Mouse (Mus musculus): ENCODE data around the gene Fam83e. TPM values are rescaled to one million over a fixed set of nuclear protein-coding genes. Genes with fewer than 3 reads are reported as not detected.
A peak's percentile ranks its signal among the peaks of the same experiment; 100 is the strongest.

The Fam83e gene
- polyA plus RNA-seq, 1 experiment from 2014 or later = 21.6 TPM

DNA sequence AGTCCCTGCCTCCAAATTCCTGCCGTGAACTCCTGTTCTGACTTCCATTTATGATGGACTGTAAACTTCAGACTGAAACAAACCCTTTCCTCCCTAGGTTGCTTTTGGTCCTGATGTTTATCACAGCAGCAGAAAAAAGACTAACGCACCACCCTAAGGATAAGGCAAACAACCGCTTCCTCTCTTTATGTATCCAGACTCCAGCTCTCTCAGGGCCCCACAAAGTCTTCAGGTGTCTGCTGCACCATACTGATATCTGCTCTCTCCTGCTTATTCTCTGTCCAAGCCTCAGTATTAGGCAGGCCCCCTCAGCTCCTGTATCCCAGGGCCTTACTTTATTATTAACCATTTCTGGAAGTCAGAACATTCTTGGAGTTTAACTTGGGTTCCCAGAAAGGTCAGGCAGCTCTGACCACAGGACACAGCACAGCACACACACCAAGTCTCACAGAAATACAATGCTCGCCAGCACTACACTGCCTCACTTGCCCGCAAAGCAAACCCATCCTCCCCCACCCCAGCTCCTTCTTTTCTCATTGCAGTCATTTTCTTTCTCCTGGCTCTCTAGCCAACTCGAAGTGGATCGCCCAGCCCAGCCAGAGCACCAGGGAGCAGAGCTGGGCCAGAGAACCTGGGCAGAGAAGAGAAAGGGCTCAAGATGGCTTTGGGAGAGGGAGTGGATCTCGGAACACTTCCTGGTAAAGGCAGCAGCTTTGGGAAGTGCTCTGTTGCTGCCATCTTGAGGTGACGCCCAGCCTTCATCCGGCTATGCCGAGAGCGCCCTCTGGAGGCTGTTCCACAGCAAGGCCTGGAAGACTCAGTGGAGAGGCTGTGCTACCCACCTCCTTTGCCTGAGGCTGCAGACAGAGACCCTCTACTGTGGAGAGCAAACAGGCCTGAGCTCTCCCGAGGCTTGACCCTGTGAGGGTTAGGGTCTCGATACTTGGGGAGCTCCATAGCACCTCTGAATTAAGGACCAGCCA lies 38.6 kb upstream of the Fam83e start:
- Histone ChIP-seq H3K4me1 (replicated peaks; ENCODE audit: control insufficient read depth, insufficient read depth) (peaks cover 7% of the 10 kb centered on the region; the same call in 1 of the 2 replicates), H3K9ac (ENCODE audit: low read length) (no peak overlapping the region), H3K4me2 (replicated peaks; ENCODE audit: low read depth) (peak overlapping the region; percentile 25; the same call in 1 of the 2 replicates), H3K36me3 (ENCODE audit: control insufficient read depth, insufficient read depth, low read length) (no peaks in the 10 kb centered on the region), H3K27ac (replicated peaks) (peak overlapping the region; percentile 66), H3K9me3 (ENCODE audit: control insufficient read depth, low read length) (no peaks in the 10 kb centered on the region), H3K27me3 (ENCODE audit: control insufficient read depth, insufficient read depth, low read length) (no peaks in the 10 kb centered on the region), H3K4me3 (ENCODE audit: low read depth, low read length) (no peak overlapping the region)
- DNase-seq (ENCODE audit: low spot score) (peak; percentile 94), ATAC-seq (ENCODE audit: low FRiP score, low TSS enrichment) (peak; percentile 34; the same call in 1 of the 2 replicates)
- 26% methylated on average over 14 of the region's 14 CpGs for WGBS
- no peak for TF ChIP-seq EP300 (optimal IDR thresholded peaks at IDR 0.05)
- TF ChIP-seq CTCF (IDR thresholded peaks at IDR 0.05; ENCODE audit: low read depth) = peak; percentile 100

DNA sequence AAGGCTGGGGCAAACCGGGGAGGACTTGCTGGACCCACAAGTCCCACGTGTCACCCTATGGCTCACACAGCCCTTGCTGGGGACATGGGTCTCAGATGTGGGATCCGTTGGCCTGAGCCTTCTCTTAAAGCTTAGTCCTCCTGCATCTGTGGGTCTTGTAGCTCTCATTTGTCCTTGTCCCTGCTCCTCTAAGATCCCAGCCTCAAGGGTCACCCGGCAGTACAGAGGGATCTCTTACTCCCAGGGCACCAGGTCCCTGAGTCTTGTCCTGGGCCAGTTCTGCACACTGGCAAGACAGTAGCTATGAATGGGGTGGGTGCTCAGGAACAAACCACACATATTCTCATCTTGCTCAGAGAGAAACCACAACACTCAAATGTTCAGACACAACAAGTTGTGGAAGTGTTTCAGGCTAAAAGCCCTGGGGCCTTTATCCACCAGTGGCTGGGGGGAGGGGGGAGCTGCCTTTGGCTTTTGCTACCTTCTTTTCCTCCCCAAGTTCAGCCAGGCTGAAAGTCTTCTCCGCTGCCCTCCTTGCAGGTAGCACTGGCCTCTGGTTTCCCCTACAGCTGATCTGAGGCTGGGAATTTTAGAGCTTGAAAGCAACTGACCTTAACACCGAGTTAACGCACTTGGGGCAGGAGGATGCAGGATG lies 37.5 kb upstream of the Fam83e start, which contains the start of gene Ntn5:
Ntn5 (plus strand) TSS at position 627 of the 655 bp plus-strand sequence.
- WGBS = 81% methylated on average over 7 of the region's 7 CpGs
- DNase-seq (ENCODE audit: low spot score) (no peak), ATAC-seq (ENCODE audit: low FRiP score, low TSS enrichment) (no peak)
- Histone ChIP-seq H3K9ac (ENCODE audit: low read length) (peak within 1 kb of the TSS; percentile 1; the same call in 1 of the 2 replicates), H3K27me3 (ENCODE audit: control insufficient read depth, insufficient read depth, low read length) (no peaks in the 10 kb centered on the region), H3K4me3 (ENCODE audit: low read depth, low read length) (no peak within 1 kb of the TSS), H3K4me2 (replicated peaks; ENCODE audit: low read depth) (no peak within 1 kb of the TSS), H3K9me3 (ENCODE audit: control insufficient read depth, low read length) (no peaks in the 10 kb centered on the region), H3K36me3 (ENCODE audit: control insufficient read depth, insufficient read depth, low read length) (no peaks in the 10 kb centered on the region), H3K4me1 (replicated peaks; ENCODE audit: control insufficient read depth, insufficient read depth) (peaks cover 7% of the 10 kb centered on the region; the same call in 1 of the 2 replicates), H3K27ac (replicated peaks) (no peak within 1 kb of the TSS)
- no peak for TF ChIP-seq EP300 (optimal IDR thresholded peaks at IDR 0.05)
- TF ChIP-seq CTCF (IDR thresholded peaks at IDR 0.05; ENCODE audit: low read depth) = no peak

DNA sequence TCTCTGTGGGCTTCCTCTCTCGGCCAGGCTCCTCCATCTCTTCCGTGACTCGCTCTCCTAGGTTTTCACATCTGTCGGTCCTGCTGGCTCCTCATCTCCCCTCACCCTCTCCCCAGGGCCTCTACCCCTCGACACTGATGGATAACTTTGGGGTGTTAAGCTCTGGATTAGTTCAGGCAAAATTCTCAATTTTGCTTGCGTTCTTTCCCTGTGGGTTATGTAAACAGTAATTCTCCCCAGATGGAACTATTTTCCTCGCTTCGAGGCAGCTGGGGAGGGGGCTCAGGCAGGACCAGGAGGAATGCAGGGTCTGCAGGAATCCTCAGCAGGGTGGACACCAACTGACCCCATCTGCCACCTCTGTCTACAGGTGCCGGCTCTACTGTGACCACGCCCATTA lies 35.2 kb upstream of the Fam83e start:
- no peak for DNase-seq (ENCODE audit: low spot score)
- Histone ChIP-seq H3K9ac (ENCODE audit: low read length) (0 out of 2 replicates have a peak overlapping the region, but pooled peaks have one; percentile 8), H3K27me3 (ENCODE audit: control insufficient read depth, insufficient read depth, low read length) (no peaks in the 10 kb centered on the region), H3K27ac (replicated peaks) (no peak overlapping the region), H3K4me2 (replicated peaks; ENCODE audit: low read depth) (no peak overlapping the region), H3K4me3 (ENCODE audit: low read depth, low read length) (no peak overlapping the region), H3K4me1 (replicated peaks; ENCODE audit: control insufficient read depth, insufficient read depth) (peaks cover 7% of the 10 kb centered on the region; the same call in 1 of the 2 replicates), H3K9me3 (ENCODE audit: control insufficient read depth, low read length) (no peaks in the 10 kb centered on the region), H3K36me3 (ENCODE audit: control insufficient read depth, insufficient read depth, low read length) (no peaks in the 10 kb centered on the region)
- WGBS = 36% methylated on average over 10 of the region's 10 CpGs
- TF ChIP-seq CTCF (IDR thresholded peaks at IDR 0.05; ENCODE audit: low read depth) (no peak), EP300 (optimal IDR thresholded peaks at IDR 0.05) (no peak)
- ATAC-seq (ENCODE audit: low FRiP score, low TSS enrichment) = no peak

DNA sequence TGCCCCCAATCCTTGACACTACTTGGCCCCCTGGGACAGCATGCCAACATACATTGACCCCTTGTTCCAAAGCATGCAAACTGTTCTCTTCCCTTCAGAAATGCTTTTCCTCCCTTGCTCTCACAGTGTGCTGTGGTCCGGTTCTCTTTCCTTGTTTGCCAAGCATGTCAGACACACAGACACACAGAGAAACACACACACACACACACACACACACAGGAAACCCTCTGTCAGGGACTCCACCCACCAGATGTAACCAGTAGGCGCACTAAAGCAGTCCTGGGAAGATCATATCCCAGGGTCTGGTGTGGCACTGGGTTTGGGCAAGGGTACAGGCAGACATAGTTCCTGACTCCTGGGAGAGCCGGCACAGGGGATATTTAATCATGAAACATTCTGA lies 34.2 kb upstream of the Fam83e start:
- H3K36me3 ChIP-seq (ENCODE audit: control insufficient read depth, insufficient read depth, low read length) = no peaks in the 10 kb centered on the region
- no peak overlapping the region for H3K9ac ChIP-seq (ENCODE audit: low read length)
- peaks cover 7% of the 10 kb centered on the region; the same call in 1 of the 2 replicates for H3K4me1 ChIP-seq (replicated peaks; ENCODE audit: control insufficient read depth, insufficient read depth)
- no peak overlapping the region for H3K4me2 ChIP-seq (replicated peaks; ENCODE audit: low read depth)
- ATAC-seq (ENCODE audit: low FRiP score, low TSS enrichment) = no peak
- no peaks in the 10 kb centered on the region for H3K27me3 ChIP-seq (ENCODE audit: control insufficient read depth, insufficient read depth, low read length)
- 53% methylated on average over 3 of the region's 3 CpGs for WGBS
- H3K4me3 ChIP-seq (ENCODE audit: low read depth, low read length) = no peak overlapping the region
- no peaks in the 10 kb centered on the region for H3K9me3 ChIP-seq (ENCODE audit: control insufficient read depth, low read length)
- TF ChIP-seq CTCF (IDR thresholded peaks at IDR 0.05; ENCODE audit: low read depth) = no peak
- TF ChIP-seq EP300 (optimal IDR thresholded peaks at IDR 0.05) = no peak
- H3K27ac ChIP-seq (replicated peaks) = no peak overlapping the region
- no peak for DNase-seq (ENCODE audit: low spot score)

DNA sequence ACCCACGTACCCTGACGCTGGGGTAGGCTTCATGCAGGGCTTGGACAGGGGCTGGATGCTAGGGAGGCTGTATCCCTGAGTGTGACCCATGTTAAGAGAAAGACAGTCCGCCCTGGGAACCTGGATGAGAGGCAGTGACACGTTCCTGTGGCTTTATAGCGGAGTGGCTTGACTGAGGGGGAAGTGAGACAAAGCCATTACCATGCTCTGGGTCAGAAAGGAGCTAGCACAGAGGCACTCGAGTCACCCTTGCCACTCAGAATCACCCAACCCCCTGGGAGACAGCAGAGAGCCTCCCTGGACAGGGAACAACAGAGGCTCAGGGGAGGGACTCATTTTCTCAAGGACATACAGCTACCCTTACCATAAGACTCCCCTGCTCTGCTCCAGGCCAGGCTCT lies 31.9 kb upstream of the Fam83e start:
- H3K9me3 ChIP-seq (ENCODE audit: control insufficient read depth, low read length) = no peaks in the 10 kb centered on the region
- ATAC-seq (ENCODE audit: low FRiP score, low TSS enrichment) (no peak), DNase-seq (ENCODE audit: low spot score) (no peak)
- no peaks in the 10 kb centered on the region for H3K27me3 ChIP-seq (ENCODE audit: control insufficient read depth, insufficient read depth, low read length)
- TF ChIP-seq CTCF (IDR thresholded peaks at IDR 0.05; ENCODE audit: low read depth) (no peak), EP300 (optimal IDR thresholded peaks at IDR 0.05) (no peak)
- peaks cover 7% of the 10 kb centered on the region; the same call in 1 of the 2 replicates for H3K4me1 ChIP-seq (replicated peaks; ENCODE audit: control insufficient read depth, insufficient read depth)
- H3K4me2 ChIP-seq (replicated peaks; ENCODE audit: low read depth) = no peak overlapping the region
- no peaks in the 10 kb centered on the region for H3K36me3 ChIP-seq (ENCODE audit: control insufficient read depth, insufficient read depth, low read length)
- H3K4me3 ChIP-seq (ENCODE audit: low read depth, low read length) = no peak overlapping the region
- H3K27ac ChIP-seq (replicated peaks) = no peak overlapping the region
- 65% methylated on average over 6 of the region's 6 CpGs for WGBS
- no peak overlapping the region for H3K9ac ChIP-seq (ENCODE audit: low read length)

Measured in stomach, postnatal 0 days (tissue).